Mouse (Mus musculus): ENCODE measurements around the gene Lmnb2.

DNA sequence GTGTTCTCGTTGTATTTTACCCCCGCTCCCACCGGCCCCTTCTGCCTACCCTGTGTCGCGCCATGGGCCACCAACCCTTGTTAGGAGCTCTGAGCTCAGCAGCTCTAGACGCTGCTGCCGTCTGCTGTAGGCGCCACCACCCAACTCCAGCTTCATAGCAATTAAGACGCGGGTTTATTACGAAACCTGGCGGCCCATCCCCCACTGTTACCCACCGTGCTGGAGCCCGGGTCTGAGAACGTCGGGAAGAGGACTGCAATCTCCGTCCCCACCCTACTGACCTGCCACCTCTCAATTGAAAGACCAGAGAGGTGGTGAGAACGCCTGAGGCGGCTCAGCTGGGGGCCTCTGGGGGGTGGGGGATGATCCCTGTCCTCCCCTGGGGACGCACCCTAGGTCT lies 14.2 kb upstream of the Lmnb2 start:
- TF ChIP-seq CTCF (IDR thresholded peaks at IDR 0.05; ENCODE audit: low read depth, low read length) (no peak), GATA1 (IDR thresholded peaks at IDR 0.05; ENCODE audit: borderline replicate concordance, low read length) (no peak), POLR2AphosphoS5 (IDR thresholded peaks at IDR 0.05; ENCODE audit: insufficient replicate concordance, low read depth, low read length) (no peak), TAL1 (conservative IDR thresholded peaks at IDR 0.05; ENCODE audit: low read depth, low read length) (no peak)

All from G1E (cell line).